Mouse (Mus musculus) ZHBTc4 (cell line): ENCODE data around the gene Specc1.

Experiments
- DNase-seq: peaks from one replicate; pipeline ENCODE4 v3.0.0-alpha.2; 2011; ENCODE audit warnings: low read depth, low spot score

The Specc1 gene

DNA sequence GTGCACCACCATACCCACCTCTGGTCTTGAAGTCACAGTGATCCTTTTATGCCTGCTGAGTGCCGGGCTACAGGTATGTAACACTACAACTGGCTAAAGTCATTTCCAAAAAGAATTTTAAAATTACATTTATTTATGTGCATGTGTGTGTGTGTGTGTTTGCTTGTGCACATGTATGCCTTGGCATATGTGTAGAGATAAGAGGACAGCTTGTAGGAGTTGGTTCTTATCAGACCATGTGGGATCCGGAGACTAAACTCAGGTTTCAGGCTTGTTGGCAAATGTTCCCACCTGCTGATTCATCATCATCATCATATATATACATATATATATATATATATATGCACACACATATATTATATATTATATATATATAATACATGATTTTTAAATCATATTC, 12.3 kb downstream of the Specc1 start:
- no peak for DNase-seq

DNA sequence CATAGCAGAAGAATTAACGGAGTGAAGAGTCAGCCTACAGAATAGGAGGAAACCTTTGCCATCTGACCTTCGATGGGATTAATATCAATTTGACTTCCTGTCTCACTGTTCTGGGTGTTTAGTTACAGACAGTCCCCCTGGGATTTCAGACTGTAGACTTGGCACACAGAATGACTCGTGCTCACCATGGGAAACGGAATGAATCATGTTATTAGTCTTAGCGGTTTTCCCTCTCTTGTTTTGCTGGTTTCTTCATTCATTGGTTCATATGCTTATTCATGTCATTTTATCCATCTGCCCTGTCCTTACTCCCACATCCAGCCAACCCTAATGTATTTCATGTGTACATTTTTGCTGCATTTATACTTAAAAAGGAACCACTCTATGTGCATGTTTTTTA, 14.3 kb downstream of the Specc1 start:
- DNase-seq, result no peak

DNA sequence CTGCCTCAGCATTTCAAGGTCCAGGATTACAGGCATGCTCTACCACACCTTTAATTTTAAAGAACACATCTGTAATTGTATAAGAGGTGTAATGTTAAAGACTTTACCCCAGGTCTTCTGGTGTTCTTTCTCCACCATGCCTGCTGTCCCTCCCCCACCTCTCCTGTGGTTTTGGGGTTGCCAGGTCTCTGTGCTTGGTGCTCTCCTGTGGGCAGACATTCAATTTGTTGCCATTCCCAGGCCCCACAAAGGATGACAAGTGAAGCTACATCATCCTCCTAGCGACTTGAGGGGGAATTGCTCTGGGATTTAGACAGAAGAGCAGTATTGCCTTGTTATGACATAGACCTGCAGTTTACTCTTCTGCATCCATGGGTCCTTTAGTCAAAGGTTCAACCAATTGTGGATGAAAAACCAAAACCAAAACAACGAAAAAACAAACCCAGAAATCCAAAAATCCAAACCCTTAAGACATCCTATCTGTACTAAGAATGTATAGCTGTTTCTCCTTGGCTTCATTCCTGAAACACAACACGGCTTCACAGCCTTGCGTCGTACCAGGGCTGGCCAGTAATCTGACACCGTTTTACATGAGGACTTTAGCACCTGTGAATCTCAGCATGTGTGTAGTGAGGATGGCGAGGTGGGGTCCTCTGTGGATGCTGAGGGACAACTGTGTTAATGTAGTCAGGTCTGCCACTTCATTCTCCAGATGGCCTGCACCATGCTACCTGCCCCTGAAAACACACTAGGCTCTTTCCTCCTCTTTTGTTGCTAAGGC, 15.1 kb downstream of the Specc1 start:
- DNase-seq, result no peak

DNA sequence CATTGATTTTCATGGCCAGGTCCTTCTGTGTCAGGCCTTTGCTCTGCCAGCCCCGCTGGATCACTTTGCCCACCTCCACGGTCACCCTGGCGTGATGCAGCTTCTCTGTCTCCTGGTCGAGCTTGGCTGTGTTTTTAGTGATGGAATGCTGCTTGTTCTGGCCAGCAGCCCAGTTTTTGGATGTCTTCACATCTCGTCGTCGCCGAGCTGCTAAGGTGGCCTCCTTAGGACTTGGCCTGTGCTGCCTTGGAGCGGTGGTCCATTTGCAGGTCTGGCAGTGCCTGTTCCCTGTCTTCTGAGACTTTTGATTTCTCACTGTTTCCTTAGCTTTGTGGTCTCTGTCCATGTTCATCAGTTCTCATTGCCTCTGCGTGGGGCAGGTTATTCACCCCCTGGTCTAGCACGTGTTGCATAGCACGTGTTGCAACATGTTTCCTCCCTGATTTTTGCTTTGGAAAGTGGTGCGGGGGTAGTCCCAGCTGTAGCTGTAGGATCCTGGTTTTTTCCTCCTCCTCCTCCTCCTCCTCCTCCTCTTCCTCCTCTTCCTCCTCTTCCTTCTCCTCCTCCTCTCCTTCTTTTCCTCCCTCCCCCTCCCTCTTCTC, 17.6 kb downstream of the Specc1 start:
- DNase-seq, result no peak

DNA sequence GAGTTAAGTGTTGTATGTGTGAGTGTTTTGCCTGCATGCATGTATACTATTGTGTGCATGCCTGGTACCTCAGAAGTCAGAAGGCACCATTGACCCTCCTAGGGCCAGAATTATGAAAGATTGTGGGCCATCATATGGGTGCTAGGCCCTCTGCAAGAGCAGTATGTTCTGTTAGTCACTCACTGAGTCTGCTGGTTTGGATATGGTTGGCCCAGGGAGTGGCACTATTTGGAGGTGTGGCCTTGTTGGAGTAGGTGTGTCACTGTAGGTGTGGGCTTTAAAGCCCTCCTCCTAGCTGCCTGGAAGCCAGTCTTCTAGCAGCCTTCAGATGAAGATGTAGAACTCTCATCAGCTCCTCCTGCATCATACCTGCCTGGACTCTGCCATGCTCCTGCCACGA, 19.2 kb downstream of the Specc1 start:
- no peak for DNase-seq

DNA sequence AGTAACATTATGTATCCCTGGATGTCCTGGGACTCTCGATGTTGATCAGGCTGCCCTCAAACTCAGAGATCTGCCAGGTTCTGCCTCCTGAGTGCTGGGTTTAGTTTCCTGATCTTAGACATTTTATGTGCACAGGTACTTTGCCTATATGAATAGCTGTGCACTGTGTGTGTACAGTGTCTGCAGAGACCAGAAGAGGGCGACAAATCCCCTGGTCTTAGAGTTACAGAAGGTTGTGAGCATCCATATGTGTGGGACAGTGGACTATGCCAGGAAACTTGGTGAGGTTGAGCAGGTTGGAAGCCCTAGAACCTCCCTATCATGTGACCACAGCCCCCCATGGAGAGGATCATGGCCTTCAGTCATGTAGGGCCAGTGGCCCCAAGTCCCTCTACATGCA, 24.7 kb downstream of the Specc1 start:
- DNase-seq, result peak; percentile 73

DNA sequence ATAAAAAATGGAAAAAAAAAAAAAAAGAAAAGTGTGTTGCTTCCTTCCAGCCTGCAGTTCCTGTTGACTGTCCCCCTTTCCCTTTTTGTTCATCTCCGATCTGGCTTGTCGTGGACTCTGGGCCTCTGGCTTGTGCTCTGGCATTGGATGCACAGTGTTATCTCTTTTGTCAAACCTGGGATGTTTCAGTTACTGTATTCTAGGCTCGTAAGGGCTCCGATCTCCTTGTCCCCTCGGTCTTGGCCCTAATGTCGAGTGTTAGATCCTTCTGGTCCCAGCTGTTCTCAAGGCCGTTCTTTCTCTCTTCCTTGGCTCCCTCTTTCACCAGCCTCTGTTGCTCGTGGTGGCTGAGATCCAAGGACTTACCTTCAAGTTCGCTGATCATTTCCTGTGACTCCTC, 26.3 kb downstream of the Specc1 start:
- no peak for DNase-seq

DNA sequence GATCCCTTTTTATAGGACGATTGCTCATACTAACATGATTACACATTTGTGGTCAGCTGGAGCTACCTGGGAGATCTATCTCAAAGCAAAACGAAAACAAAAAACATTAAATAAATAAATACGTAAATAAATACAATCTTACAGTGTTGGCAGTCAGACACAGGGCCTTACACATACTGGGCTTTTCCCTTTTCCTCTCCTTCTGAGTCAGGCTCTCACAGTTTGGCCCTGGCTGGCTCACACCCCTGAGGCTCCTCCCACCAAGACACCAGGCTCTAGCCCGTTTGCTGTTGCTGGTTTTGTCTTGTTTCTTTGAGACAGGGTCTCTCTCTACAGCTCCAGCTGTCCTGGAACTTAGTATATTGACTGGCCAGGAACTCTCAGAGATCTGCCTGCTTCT, 30.4 kb downstream of the Specc1 start:
- DNase-seq, result no peak

DNA sequence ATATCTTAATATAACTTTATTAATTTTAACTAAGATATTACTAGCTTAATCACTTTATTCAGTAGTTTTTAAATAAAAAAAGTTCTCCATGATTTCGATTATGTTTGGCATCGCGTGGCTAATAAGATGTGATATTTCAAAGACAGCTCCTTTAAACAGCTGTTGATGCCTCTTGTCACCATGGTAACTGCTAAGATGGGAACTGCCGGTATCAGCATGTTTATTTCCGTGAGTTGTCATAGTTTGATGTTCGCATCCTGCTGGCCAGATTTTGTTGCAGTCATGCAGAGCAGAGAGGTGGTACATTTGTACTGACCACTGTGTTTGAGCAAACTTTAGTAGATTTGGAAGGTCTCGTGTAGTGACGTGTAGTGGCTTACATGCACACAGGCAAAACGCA, 33.1 kb downstream of the Specc1 start:
- no peak for DNase-seq

DNA sequence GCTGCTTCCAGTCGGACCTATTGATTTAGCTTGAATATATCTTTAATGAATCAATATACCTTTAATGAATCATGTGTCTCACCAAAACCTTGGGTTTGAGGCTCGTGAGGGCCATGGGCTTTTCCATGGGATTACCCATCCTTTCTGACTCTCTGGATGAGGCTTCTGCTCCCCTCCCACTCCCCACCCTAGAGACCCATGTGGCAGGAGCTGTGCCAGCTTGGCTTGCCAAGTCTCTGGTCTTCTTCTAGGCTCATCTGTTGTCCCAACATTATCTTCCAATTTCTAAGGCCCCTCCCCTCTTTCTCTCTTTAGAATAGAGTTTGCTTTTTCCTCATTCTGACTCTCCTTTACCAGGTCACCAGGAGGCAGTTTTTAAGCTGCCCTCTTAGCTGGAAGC, 35.0 kb downstream of the Specc1 start:
- DNase-seq, result no peak

DNA sequence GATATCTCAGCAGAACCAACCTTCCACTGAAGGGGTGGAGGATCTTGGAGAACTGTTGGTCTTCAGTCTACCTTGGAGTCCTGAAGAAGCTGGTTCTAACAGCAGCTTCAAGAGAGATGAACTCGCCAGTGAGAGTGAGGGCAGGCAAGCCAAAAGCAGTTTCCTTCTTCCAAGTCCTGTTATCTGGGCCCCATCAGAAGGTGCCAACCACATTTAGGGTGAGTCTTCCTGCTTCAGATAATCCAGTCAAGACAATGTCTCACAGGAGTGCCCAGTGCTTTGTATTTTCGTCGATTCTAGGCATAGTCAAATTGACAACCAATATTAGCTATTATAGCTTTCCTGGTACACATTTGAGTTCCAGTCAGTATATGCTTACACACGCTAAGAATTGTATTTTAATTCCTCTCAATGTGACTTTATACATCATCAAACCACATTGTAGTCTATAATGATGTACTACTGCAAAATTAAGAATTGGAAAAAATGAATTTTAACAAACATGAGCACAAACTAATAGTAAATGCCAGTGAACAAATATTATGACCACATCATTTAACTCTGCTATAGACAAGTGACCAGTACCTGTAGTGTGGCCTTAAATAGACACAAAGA, 36.2 kb downstream of the Specc1 start:
- DNase-seq, result no peak

DNA sequence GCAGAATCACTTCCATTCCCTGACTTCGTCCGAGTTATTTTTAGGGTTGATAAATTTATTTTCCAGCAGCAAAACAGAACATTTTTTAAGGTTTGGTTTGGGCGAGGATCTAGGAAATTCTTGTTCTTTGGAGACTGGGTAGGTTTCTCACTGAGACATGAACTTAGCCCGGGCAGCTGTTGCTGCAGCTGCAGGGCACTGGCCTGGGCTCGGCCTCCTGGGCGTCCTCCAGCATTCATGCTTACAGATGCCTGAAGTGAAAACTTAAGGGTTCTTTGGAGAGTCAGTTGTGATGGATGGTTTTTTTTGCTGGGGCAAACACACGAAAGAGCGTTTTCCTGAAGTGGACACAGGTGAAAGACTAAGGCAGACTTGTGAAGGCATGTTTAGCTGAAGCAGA, 42.9 kb downstream of the Specc1 start:
- no peak for DNase-seq

DNA sequence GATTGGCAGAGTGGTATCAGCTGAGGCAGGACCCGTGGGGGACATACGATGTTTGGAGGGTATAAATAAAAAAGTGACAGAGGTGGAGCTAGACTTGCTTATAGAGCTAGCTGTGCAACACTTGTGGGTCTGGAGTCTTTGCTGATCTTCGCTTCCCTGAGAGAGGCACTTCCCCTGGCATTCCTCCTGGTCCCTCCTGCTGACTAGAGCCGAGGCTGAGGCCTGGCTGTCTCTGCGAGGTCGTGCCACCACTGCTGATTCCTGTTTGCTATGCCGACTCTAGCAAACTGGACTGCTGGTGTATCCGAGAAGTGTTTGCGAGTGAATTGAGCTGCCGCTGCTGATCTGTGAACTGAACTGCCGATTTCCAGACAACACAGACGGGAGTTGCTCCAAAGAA, 43.5 kb downstream of the Specc1 start:
- no peak for DNase-seq

DNA sequence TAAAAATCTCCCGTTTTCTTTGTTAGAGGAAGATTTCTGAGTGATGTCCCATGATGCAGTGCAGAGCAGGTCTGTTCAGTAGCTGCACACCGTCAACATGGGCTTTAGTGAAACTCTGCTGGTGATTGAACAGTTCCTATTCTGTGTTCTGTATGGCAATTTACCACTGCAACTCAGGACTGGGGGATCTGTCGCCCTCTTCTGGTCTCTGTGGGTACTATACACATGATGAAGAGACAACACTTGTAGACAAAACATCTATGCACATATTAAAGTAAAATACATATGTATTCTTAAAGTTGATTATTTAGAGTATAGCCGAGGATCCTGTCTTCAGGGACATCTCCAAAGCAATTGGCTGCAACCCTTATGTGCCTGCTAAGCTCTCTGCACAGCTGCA, 45.4 kb downstream of the Specc1 start:
- DNase-seq, result peak; percentile 76

DNA sequence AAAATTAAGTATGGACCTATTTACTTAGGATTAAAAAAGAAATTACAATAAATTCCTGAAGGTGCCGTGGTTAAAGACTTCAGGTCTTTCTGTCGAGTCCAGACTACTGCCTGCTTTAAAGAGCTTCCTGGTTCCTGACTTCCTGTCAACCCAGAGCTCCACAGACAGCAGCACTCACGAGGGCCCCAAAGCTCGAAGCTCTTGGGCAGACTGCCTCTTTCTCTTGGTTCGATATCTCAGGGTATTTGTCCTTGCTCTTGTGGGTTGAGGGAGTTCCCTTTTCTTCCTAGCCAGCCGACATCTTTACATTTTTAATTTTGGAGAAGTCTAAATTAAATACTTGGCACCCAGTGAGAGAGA, 48.3 kb downstream of the Specc1 start:
- no peak for DNase-seq

DNA sequence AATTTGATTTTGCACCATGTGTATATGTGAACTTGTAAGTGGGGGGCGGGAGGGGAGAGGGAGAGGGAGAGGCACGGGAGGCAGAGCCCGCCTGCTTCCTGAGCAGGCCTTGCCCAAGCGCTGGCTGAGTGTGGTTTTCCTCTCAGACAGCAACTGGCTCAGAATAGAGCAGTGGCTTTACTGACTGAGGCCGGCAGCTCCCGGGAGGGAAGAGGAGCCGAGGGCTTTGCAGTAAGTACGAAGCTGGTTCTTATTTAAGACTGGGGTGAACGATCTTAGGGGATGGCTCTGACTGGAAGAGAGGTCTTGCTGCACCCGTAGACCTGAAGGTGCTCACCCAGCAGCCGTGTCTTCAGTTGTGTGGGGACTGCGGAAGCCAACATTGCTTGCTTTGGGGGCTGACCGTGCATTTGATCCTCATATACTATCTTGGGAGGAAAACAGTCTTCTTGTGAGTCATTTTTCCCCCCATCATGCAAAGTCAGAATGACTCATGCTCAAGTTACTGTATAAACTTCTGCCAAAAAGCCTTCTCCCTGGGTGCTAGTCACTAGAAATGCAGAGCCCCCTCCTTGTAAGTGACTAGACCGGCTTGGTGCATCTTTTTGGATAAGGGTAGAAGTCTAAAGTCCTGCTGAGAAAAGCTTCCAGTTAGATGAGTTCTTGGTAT, 48.8 kb downstream of the Specc1 start:
- DNase-seq, result no peak

DNA sequence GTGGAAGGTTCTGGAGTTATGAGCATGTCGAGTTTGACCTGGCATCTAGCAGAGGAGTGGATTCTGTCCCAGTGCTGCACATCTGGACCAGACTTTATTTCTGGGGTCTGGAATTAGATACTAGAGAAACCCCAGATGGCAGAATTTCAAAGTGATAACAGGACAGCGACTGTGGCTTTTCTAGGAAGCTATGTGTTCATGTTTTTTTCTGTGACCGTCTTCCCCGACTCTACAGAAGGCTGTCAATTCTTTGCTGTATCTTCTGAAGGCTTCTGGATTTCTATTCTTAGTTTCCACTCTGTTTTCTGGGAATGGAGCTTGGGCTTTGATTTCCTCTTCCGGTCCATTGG, 49.3 kb downstream of the Specc1 start:
- no peak for DNase-seq

DNA sequence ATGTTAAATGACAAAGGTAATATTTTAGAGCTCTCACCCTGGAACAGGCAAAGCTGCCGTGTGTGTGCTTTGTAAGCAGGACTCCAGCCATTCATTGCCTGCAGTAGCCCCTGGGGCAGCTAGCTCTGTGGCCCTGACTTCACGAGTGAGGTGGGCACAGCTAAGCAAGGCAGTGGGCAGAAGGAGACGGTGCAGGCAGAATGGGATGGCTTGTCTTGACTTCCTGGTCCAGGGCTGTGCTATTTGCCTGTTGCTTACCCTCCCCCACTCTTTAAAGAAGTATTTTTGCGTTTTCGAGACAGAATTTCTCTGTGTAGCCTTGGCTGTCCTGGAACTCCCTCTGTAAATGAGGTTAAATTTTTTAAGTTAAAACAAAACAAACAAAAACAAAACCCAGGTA, 50.1 kb downstream of the Specc1 start:
- no peak for DNase-seq

DNA sequence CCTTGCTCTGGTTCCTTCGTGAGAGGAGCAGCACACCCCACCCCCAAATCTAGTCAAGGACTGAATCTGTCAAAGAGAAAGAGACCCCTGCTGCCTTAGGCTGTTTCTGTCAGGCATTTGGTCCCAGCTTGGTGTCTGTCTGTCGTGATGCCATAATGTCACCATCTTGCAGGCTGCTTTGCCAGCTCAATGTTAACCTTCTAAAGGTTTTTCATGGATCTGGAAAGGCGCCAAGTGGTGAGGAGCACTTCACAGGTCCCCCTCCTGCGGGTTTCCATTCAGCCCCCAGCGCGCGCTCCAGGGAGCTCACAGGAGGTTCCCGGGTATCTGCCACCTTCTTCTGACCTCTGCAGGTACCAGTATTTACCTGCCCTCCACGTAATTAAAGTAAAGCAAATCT, 51.4 kb downstream of the Specc1 start:
- no peak for DNase-seq

DNA sequence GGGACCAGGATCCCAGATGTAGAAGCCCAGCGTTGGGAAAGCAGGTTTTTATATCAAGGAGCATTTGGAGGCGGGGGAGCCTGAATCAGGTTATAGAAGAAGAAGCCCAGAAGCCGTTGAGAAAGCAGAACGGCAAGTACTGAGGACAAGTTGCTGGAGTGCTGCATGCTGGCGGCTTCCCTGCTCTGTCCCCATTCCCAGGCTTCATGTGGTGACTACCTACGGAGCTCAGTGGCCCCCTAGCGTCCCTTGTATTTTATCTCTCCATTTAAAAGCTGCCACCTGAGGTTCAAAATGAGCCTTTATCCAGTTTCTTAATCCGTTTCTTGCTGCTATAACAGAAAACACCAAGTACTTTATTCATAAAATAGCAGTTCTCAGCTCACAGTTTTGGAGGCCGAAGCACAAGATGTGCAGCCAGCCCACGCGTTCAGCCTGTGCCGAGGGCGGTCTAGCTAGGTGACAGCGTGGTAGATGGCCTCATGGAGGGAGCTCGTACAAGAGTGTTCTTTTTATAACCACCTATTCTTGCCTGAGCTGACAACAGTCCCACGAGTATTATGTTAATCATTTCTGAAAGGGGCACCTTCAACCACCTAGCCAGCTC, 54.2 kb downstream of the Specc1 start:
- peak; percentile 41 for DNase-seq

DNA sequence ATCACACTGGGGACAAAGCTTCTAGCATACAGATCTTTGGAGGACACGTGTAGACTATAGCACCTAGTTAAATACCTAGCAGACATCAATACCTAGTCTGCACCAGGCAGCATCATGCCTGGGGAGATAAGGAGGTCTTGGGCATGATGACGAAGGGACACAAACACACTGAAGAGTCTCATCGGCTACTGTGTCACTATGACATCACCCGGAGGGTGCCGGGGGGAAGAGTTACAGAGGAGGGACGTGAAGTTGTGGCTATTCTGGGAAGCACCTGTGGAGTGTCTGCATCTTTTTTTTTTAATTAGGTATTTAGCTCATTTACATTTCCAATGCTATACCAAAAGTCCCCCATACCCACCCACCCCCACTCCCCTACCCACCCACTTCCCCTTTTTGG, 55.5 kb downstream of the Specc1 start:
- DNase-seq, result no peak

DNA sequence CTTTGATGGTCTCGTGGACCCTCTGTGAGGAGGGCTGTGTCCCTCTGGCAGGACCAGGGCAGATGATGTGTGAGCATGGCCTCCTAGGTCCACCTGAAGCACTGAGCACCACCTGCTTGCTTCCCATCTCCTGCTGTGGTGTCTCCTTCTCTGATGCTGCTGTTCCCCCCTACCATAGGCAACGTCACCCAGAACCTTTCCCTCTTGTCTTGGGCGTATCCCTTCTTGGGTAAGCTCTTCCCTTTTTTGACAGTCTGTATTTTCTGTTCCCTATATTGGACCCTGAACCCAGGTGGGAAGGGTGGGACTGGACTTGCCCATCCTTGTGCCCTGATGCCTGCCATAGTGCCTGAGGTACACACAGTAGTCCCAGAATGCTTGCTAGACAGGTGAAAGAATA, 56.9 kb downstream of the Specc1 start:
- DNase-seq, result no peak
